Mouse (Mus musculus): ENCODE results near the gene Zan.

DNA sequence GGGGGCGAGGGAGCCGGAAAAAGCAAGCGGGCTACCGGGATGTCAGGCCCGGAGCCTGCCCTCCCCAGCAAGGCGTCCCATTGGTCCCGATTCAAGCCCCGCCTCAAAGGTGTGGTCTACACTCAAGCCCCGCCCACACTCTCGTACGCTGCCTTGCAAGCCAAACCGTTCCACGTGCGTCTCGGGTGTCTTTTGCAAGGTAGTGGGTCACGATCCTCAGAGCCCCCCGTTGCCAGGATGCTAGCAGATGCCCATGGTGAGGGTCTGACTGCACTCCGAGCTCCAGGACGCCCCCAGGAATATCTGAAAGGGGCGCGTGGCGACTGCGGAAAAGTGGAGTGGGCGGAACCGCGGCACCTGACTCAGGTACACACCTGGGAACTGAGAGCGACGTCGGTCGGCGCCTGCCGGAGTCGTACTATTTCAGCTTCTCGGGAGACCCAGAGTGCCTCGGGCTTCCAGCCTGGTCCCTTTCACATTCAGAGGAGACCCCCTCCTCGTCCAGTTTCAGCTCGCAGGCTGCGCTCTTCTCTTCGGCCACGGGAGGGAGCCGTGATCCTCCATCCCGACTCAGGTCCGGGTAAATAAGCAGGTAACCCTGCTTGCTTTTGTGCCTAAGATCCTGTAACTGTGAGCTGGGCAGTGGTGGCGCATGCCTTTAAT is 143.2 kb downstream of the Zan start, which contains the start of gene Slc12a9:
- TF ChIP-seq GATA1 (IDR thresholded peaks at IDR 0.05; ENCODE audit: borderline replicate concordance, low read length), result no peak
- TF ChIP-seq FLI1 (IDR thresholded peaks at IDR 0.05; ENCODE audit: low read length), result no peak

Data from megakaryocyte, embryonic 14.5 days (primary cell).